Mouse (Mus musculus): ENCODE data around the gene Usp2. TPM values are rescaled to one million over a fixed set of nuclear protein-coding genes. Genes with fewer than 3 reads are reported as not detected.

Gene Usp2
- total RNA-seq, 1 experiment, result 3.9 TPM

GRCm38 (mm10) chr9:44041511-44042395, 25.1 kb upstream of the Usp2 start:
- no peak for TF ChIP-seq ZNF384 (IDR thresholded peaks at IDR 0.05; ENCODE audit: low read depth, low read length)
- TF ChIP-seq ZC3H11A (IDR thresholded peaks at IDR 0.05; ENCODE audit: borderline replicate concordance, low read depth, low read length), result no peak
- no peak for TF ChIP-seq CHD2 (IDR thresholded peaks at IDR 0.05; ENCODE audit: low read depth, low read length)
- no peak for TF ChIP-seq MAFK (IDR thresholded peaks at IDR 0.05; ENCODE audit: insufficient read depth, low read depth, low read length)
- no peak for TF ChIP-seq HCFC1 (IDR thresholded peaks at IDR 0.05; ENCODE audit: borderline replicate concordance, insufficient read depth, low read length)
- peaks cover 2% of the 10 kb centered on the region; the same call in 1 of the 2 replicates for H3K36me3 ChIP-seq (ENCODE audit: control insufficient read depth, insufficient read depth, low read length, poor library complexity, severe bottlenecking)
- no peak for DNase-seq (ENCODE audit: low read depth, low spot score)
- peaks cover 0 to 12% of the 10 kb centered on the region in 2 experiments; a peak in 1 of 4 replicates for H3K4me1 ChIP-seq (ENCODE audit: control insufficient read depth in 2 of 2, insufficient read depth in 2 of 2, low read length in 2 of 2, poor library complexity in 1 of 2)
- no peak overlapping the region for H3K4me3 ChIP-seq (ENCODE audit: insufficient read depth in 1 of 2, low read depth in 1 of 2, low read length in 2 of 2, poor library complexity in 1 of 2, severe bottlenecking in 1 of 2)
- no peaks in the 10 kb centered on the region for H3K9me3 ChIP-seq (ENCODE audit: control insufficient read depth, insufficient read depth, low read depth, low read length)
- in situ Hi-C loops (cut with MboI; ENCODE audit: low sequenced_read_pairs in 2 of 2, unreplicated experiment in 2 of 2), result no loop called here
- H3K27ac ChIP-seq (ENCODE audit: insufficient read depth, low read depth, low read length, poor library complexity, severe bottlenecking), result no peak overlapping the region
- no peak overlapping the region for H3K9ac ChIP-seq (ENCODE audit: insufficient read depth, low read depth, low read length, poor library complexity, severe bottlenecking)

- H3K9me3 ChIP-seq (ENCODE audit: control insufficient read depth, insufficient read depth, low read depth, low read length), result no peaks in the 10 kb centered on the region
- H3K9ac ChIP-seq (ENCODE audit: insufficient read depth, low read depth, low read length, poor library complexity, severe bottlenecking), result no peak overlapping the region
- DNase-seq (ENCODE audit: low read depth, low spot score), result no peak
- H3K27ac ChIP-seq (ENCODE audit: insufficient read depth, low read depth, low read length, poor library complexity, severe bottlenecking), result no peak overlapping the region
- H3K36me3 ChIP-seq (ENCODE audit: control insufficient read depth, insufficient read depth, low read length, poor library complexity, severe bottlenecking), result peaks cover 2% of the 10 kb centered on the region
- peaks cover 0 to 12% of the 10 kb centered on the region in 2 experiments; a peak in 1 of 4 replicates for H3K4me1 ChIP-seq (ENCODE audit: control insufficient read depth in 2 of 2, insufficient read depth in 2 of 2, low read length in 2 of 2, poor library complexity in 1 of 2)
- TF ChIP-seq CHD2 (IDR thresholded peaks at IDR 0.05; ENCODE audit: low read depth, low read length) (no peak), ZNF384 (IDR thresholded peaks at IDR 0.05; ENCODE audit: low read depth, low read length) (no peak), HCFC1 (IDR thresholded peaks at IDR 0.05; ENCODE audit: borderline replicate concordance, insufficient read depth, low read length) (no peak), ZC3H11A (IDR thresholded peaks at IDR 0.05; ENCODE audit: borderline replicate concordance, low read depth, low read length) (no peak), MAFK (IDR thresholded peaks at IDR 0.05; ENCODE audit: insufficient read depth, low read depth, low read length) (no peak)
- in situ Hi-C loops (cut with MboI; ENCODE audit: low sequenced_read_pairs in 2 of 2, unreplicated experiment in 2 of 2), result no loop called here
- H3K4me3 ChIP-seq (ENCODE audit: insufficient read depth in 1 of 2, low read depth in 1 of 2, low read length in 2 of 2, poor library complexity in 1 of 2, severe bottlenecking in 1 of 2), result no peak overlapping the region
Measured at GRCm38 (mm10) chr9:44042396-44042680, 24.5 kb upstream of the Usp2 start.

GRCm38 (mm10) chr9:44042836-44043707, 23.7 kb upstream of the Usp2 start, which contains the start of gene Thy1:
TSS of gene Thy1 (plus strand) at chr9:44043384.
- Histone ChIP-seq H3K4me1 (ENCODE audit: control insufficient read depth in 2 of 2, insufficient read depth in 2 of 2, low read length in 2 of 2, poor library complexity in 1 of 2) (peaks cover 0 to 14% of the 10 kb centered on the region in 2 experiments; a peak in 2 of 4 replicates), H3K36me3 (ENCODE audit: control insufficient read depth, insufficient read depth, low read length, poor library complexity, severe bottlenecking) (peaks cover 2% of the 10 kb centered on the region), H3K27ac (ENCODE audit: insufficient read depth, low read depth, low read length, poor library complexity, severe bottlenecking) (no peak within 1 kb of the TSS), H3K4me3 (ENCODE audit: insufficient read depth in 1 of 2, low read depth in 1 of 2, low read length in 2 of 2, poor library complexity in 1 of 2, severe bottlenecking in 1 of 2) (peak within 1 kb of the TSS; percentile 57 to 71), H3K9me3 (ENCODE audit: control insufficient read depth, insufficient read depth, low read depth, low read length) (no peaks in the 10 kb centered on the region), H3K9ac (ENCODE audit: insufficient read depth, low read depth, low read length, poor library complexity, severe bottlenecking) (peak within 1 kb of the TSS; percentile 42; the same call in 1 of the 2 replicates)
- TF ChIP-seq CHD2 (IDR thresholded peaks at IDR 0.05; ENCODE audit: low read depth, low read length), result no peak
- TF ChIP-seq ZC3H11A (IDR thresholded peaks at IDR 0.05; ENCODE audit: borderline replicate concordance, low read depth, low read length), result no peak
- DNase-seq (ENCODE audit: low read depth, low spot score), result peak; percentile 41
- in situ Hi-C loops (cut with MboI; ENCODE audit: low sequenced_read_pairs in 2 of 2, unreplicated experiment in 2 of 2), result no loop called here

GRCm38 (mm10) chr9:44043708-44044425, 23.0 kb upstream of the Usp2 start:
- in situ Hi-C loops (cut with MboI; ENCODE audit: low sequenced_read_pairs in 2 of 2, unreplicated experiment in 2 of 2), result no loop called here
- DNase-seq (ENCODE audit: low read depth, low spot score), result no peak
- Histone ChIP-seq H3K36me3 (ENCODE audit: control insufficient read depth, insufficient read depth, low read length, poor library complexity, severe bottlenecking) (peaks cover 2% of the 10 kb centered on the region), H3K4me1 (ENCODE audit: control insufficient read depth in 2 of 2, insufficient read depth in 2 of 2, low read length in 2 of 2, poor library complexity in 1 of 2) (peaks cover 0 to 16% of the 10 kb centered on the region in 2 experiments; a peak in 2 of 4 replicates), H3K9ac (ENCODE audit: insufficient read depth, low read depth, low read length, poor library complexity, severe bottlenecking) (peak overlapping the region; percentile 42; the same call in 1 of the 2 replicates), H3K4me3 (ENCODE audit: insufficient read depth in 1 of 2, low read depth in 1 of 2, low read length in 2 of 2, poor library complexity in 1 of 2, severe bottlenecking in 1 of 2) (peak overlapping the region; percentile 57 to 71), H3K9me3 (ENCODE audit: control insufficient read depth, insufficient read depth, low read depth, low read length) (no peaks in the 10 kb centered on the region), H3K27ac (ENCODE audit: insufficient read depth, low read depth, low read length, poor library complexity, severe bottlenecking) (no peak overlapping the region)
- TF ChIP-seq MAFK (IDR thresholded peaks at IDR 0.05; ENCODE audit: insufficient read depth, low read depth, low read length) (no peak), CHD2 (IDR thresholded peaks at IDR 0.05; ENCODE audit: low read depth, low read length) (no peak), HCFC1 (IDR thresholded peaks at IDR 0.05; ENCODE audit: borderline replicate concordance, insufficient read depth, low read length) (no peak), ZNF384 (IDR thresholded peaks at IDR 0.05; ENCODE audit: low read depth, low read length) (no peak), ZC3H11A (IDR thresholded peaks at IDR 0.05; ENCODE audit: borderline replicate concordance, low read depth, low read length) (no peak)
